Mouse (Mus musculus) intestine, postnatal 0 days (tissue): ENCODE measurements around the gene Idh2. TPM values are rescaled to one million over a fixed set of nuclear protein-coding genes. Genes with fewer than 3 reads are reported as not detected.

Experiments
- ATAC-seq: fragments of 200-750 bp; cut with Nextera tagmentation; 2 replicates; pipeline ENCODE4 v1.8.0; 2017; ENCODE audit warnings: mild to moderate bottlenecking, moderate TSS enrichment, moderate library complexity
- H3K27ac ChIP-seq: fragments of 300-500 bp; sonication (generic); 2 replicates; pipeline ENCODE4 v1.5.1; 2014; ENCODE audit warnings: mild to moderate bottlenecking, low read depth, low read length, moderate library complexity
- H3K27me3 ChIP-seq: fragments of 300-500 bp; sonication (generic); replicated peaks from 2 replicates; pipeline ENCODE4 v1.6.1; 2014; ENCODE audit warnings: low read length, mixed read lengths; ENCODE audit not compliant: control insufficient read depth, insufficient read depth
- H3K36me3 ChIP-seq: fragments of 300-500 bp; sonication (generic); 2 replicates; pipeline ENCODE4 v1.6.1; 2014; ENCODE audit warnings: mild to moderate bottlenecking, moderate library complexity; ENCODE audit not compliant: control insufficient read depth, insufficient read depth
- H3K4me1 ChIP-seq: fragments of 300-500 bp; sonication (generic); replicated peaks from 2 replicates; pipeline ENCODE4 v1.6.1; 2014; ENCODE audit warnings: antibody characterized with exemption, low read length, mixed read lengths; ENCODE audit not compliant: control insufficient read depth, insufficient read depth
- H3K4me2 ChIP-seq: fragments of 300-500 bp; sonication (generic); replicated peaks from 2 replicates; pipeline ENCODE4 v1.6.1; 2014; ENCODE audit warnings: low read depth, mild to moderate bottlenecking, moderate library complexity
- H3K4me3 ChIP-seq: fragments of 300-500 bp; sonication (generic); 2 replicates; pipeline ENCODE4 v1.5.1; 2014; ENCODE audit warnings: low read depth, low read length
- H3K9ac ChIP-seq: fragments of 300-500 bp; sonication (generic); 2 replicates; pipeline ENCODE4 v1.6.1; 2014; ENCODE audit warnings: mild to moderate bottlenecking, low read depth, low read length
- H3K9me3 ChIP-seq: fragments of 300-500 bp; sonication (generic); 2 replicates; pipeline ENCODE4 v1.6.1; 2016; ENCODE audit warnings: mixed run types; ENCODE audit not compliant: control insufficient read depth
- CTCF ChIP-seq: sonication (generic); IDR thresholded peaks from 2 replicates; pipeline ENCODE4 v1.5.1; 2016; ENCODE audit warnings: low read depth, mild to moderate bottlenecking, control low read depth, antibody characterized with exemption, moderate library complexity
- WGBS: fragments of 180-500 bp; shearing (Covaris S2); extraction: QIAGEN DNeasy Blood & Tissue Kit; methylation state at CpG from one replicate; pipeline ENCODE4 v1.1.7; 2014; 5-methylcytosine and 5-hydroxymethylcytosine counted together
- polyA plus RNA-seq: library from polyadenylated mRNA; unstranded; fragments of >200 nt; fragmentation: Nextera tagmentation; extraction: Ambion mirVana; gene quantifications from 2 replicates; pipeline ENCODE4 v1.2.1, GENCODE M21; 2015

The Idh2 gene
- polyA plus RNA-seq, 1 experiment from 2014 or later, result 190 TPM

- no peak for ATAC-seq
- 70% methylated on average over 13 of the region's 13 CpGs for WGBS
- Histone ChIP-seq H3K36me3 (no peaks in the 10 kb centered on the region), H3K4me3 (no peak overlapping the region), H3K9me3 (no peaks in the 10 kb centered on the region), H3K27ac (no peak overlapping the region), H3K4me1 (no peaks in the 10 kb centered on the region; the same call in 1 of the 2 replicates), H3K4me2 (no peak overlapping the region), H3K27me3 (no peaks in the 10 kb centered on the region), H3K9ac (no peak overlapping the region)
- no peak for TF ChIP-seq CTCF
These were observed 48.3 kb downstream of the Idh2 start for GRCm38 (mm10) chr7:80066675-80067455.

- Histone ChIP-seq H3K4me3 (no peak overlapping the region), H3K4me2 (no peak overlapping the region), H3K9me3 (no peaks in the 10 kb centered on the region), H3K9ac (no peak overlapping the region), H3K4me1 (peaks cover 1% of the 10 kb centered on the region; the same call in 1 of the 2 replicates), H3K27me3 (no peaks in the 10 kb centered on the region), H3K27ac (no peak overlapping the region), H3K36me3 (no peaks in the 10 kb centered on the region; the same call in 1 of the 2 replicates)
- no peak for ATAC-seq
- WGBS, result 93% methylated on average over 3 of the region's 3 CpGs
- no peak for TF ChIP-seq CTCF
These were observed 49.9 kb downstream of the Idh2 start for GRCm38 (mm10) chr7:80065250-80065649.

- Histone ChIP-seq H3K4me2 (no peak overlapping the region), H3K27me3 (no peaks in the 10 kb centered on the region), H3K4me3 (no peak overlapping the region), H3K27ac (no peak overlapping the region), H3K9me3 (no peaks in the 10 kb centered on the region), H3K4me1 (0 out of 2 replicates have a peak, but pooled peaks cover 4% of the 10 kb centered on the region), H3K9ac (no peak overlapping the region), H3K36me3 (no peaks in the 10 kb centered on the region; the same call in 1 of the 2 replicates)
- 78% methylated on average over 15 of the region's 15 CpGs for WGBS
- TF ChIP-seq CTCF, result no peak
- ATAC-seq, result no peak
These were observed 51.1 kb downstream of the Idh2 start for GRCm38 (mm10) chr7:80063902-80064736.

- no peak overlapping the region for H3K4me3 ChIP-seq
- no peaks in the 10 kb centered on the region for H3K9me3 ChIP-seq
- WGBS, result 78% methylated on average over 5 of the region's 5 CpGs
- H3K27ac ChIP-seq, result no peak overlapping the region
- no peak overlapping the region for H3K9ac ChIP-seq
- no peak overlapping the region for H3K4me2 ChIP-seq
- H3K27me3 ChIP-seq, result no peaks in the 10 kb centered on the region
- peaks cover 11% of the 10 kb centered on the region; the same call in 1 of the 2 replicates for H3K4me1 ChIP-seq
- no peak for TF ChIP-seq CTCF
- H3K36me3 ChIP-seq, result no peaks in the 10 kb centered on the region; the same call in 1 of the 2 replicates
- no peak for ATAC-seq
These were observed 51.9 kb downstream of the Idh2 start for GRCm38 (mm10) chr7:80063244-80063643.

- WGBS, result 90% methylated on average over 17 of the region's 17 CpGs
- no peaks in the 10 kb centered on the region; the same call in 1 of the 2 replicates for H3K36me3 ChIP-seq
- H3K4me1 ChIP-seq, result peaks cover 21% of the 10 kb centered on the region
- H3K27me3 ChIP-seq, result no peaks in the 10 kb centered on the region
- no peak for ATAC-seq
- no peak overlapping the region for H3K4me3 ChIP-seq
- H3K9ac ChIP-seq, result no peak overlapping the region
- no peak overlapping the region for H3K4me2 ChIP-seq
- H3K27ac ChIP-seq, result no peak overlapping the region
- TF ChIP-seq CTCF, result no peak
- no peaks in the 10 kb centered on the region for H3K9me3 ChIP-seq
These were observed 52.9 kb downstream of the Idh2 start for GRCm38 (mm10) chr7:80062083-80062826.
